ENCODE assay signal across 12 mouse cellular contexts in genomic region chr2:145849170-145849905, GRCm38 (mm10). TPM values are rescaled to one million over a fixed set of nuclear protein-coding genes. Genes with fewer than 3 reads are reported as not detected.
DNase-seq lines count a peak whose midpoint lies in the region; ATAC-seq lines count a peak whose summit lies in the region.
"Had no signal": no experiment of that assay in that cellular context is flagged by ENCODE, and none has a peak within 500 bp of the region (broad histone marks: within the 10 kb centered on the region; RNA-seq: fewer than 3 reads in every experiment).

No protein-coding gene starts in this region.

- H3K4me1 ChIP-seq in forebrain, embryonic 10.5 days: peaks cover 23% of the 10 kb centered on the region
- H3K4me1 ChIP-seq in forebrain, embryonic 14.5 days (ENCODE audit: control insufficient read depth, insufficient read depth, low read length): no peaks in the 10 kb centered on the region
- H3K4me1 ChIP-seq in hindbrain, embryonic 13.5 days (replicated peaks): no peaks in the 10 kb centered on the region
- H3K4me1 ChIP-seq in hindbrain, embryonic 14.5 days (replicated peaks; ENCODE audit: control insufficient read depth, insufficient read depth, low read length): no peaks in the 10 kb centered on the region

- H3K9me3 ChIP-seq in forebrain, embryonic 10.5 days: no peaks in the 10 kb centered on the region
- H3K9me3 ChIP-seq in forebrain, embryonic 14.5 days (replicated peaks; ENCODE audit: control insufficient read depth, low read length): no peaks in the 10 kb centered on the region
- no peaks in the 10 kb centered on the region for H3K9me3 ChIP-seq in hindbrain, embryonic 13.5 days
- no peaks in the 10 kb centered on the region for H3K9me3 ChIP-seq in hindbrain, embryonic 14.5 days (ENCODE audit: control insufficient read depth, low read length)

- no peak for DNase-seq in forebrain, embryonic 10.5 days (ENCODE audit: extremely low spot score, low spot score)
- no peak for DNase-seq in forebrain, embryonic 14.5 days (ENCODE audit: low spot score)
- DNase-seq in hindbrain, embryonic 14.5 days (ENCODE audit: low spot score): no peak
- DNase-seq in right cerebral cortex, adult 18-20 months: peak; percentile 31
- DNase-seq in right cerebral cortex, postnatal 14 days: no peak
- DNase-seq in spleen, adult 12 weeks (ENCODE audit: low spot score): no peak
- DNase-seq in cerebellum, postnatal 25 days: no peak
- DNase-seq: cerebellum, postnatal 10 days; lung, postnatal 36 days; thymus, postnatal 36 days had no signal

- 84% methylated on average over 10 of the region's 10 CpGs for WGBS in forebrain, embryonic 10.5 days
- WGBS in forebrain, embryonic 14.5 days: 83% methylated on average over 10 of the region's 10 CpGs
- 85% methylated on average over 10 of the region's 10 CpGs for WGBS in hindbrain, embryonic 13.5 days
- WGBS in hindbrain, embryonic 14.5 days: 81% methylated on average over 10 of the region's 10 CpGs

- no peak for ATAC-seq in forebrain, embryonic 14.5 days
- no peak for ATAC-seq in hindbrain, embryonic 13.5 days (ENCODE audit: low FRiP score)
- ATAC-seq in hindbrain, embryonic 14.5 days (ENCODE audit: low FRiP score): no peak

- no peak overlapping the region for H3K9ac ChIP-seq in forebrain, embryonic 14.5 days (ENCODE audit: low read length)
- no peak overlapping the region for H3K9ac ChIP-seq in hindbrain, embryonic 13.5 days
- no peak overlapping the region for H3K9ac ChIP-seq in hindbrain, embryonic 14.5 days

- H3K27me3 ChIP-seq in forebrain, embryonic 10.5 days (ENCODE audit: poor library complexity, severe bottlenecking): no peaks in the 10 kb centered on the region
- H3K27me3 ChIP-seq in forebrain, embryonic 14.5 days (replicated peaks; ENCODE audit: control insufficient read depth, insufficient read depth, low read length): no peaks in the 10 kb centered on the region
- no peaks in the 10 kb centered on the region for H3K27me3 ChIP-seq in hindbrain, embryonic 13.5 days
- H3K27me3 ChIP-seq in hindbrain, embryonic 14.5 days (ENCODE audit: control insufficient read depth, insufficient read depth, low read length): no peaks in the 10 kb centered on the region

- peak overlapping the region; percentile 48 for H3K27ac ChIP-seq in forebrain, embryonic 10.5 days
- no peak overlapping the region for H3K27ac ChIP-seq in forebrain, embryonic 14.5 days (ENCODE audit: low read depth, low read length)
- H3K27ac ChIP-seq in hindbrain, embryonic 13.5 days: peak overlapping the region; percentile 4; the same call in 1 of the 2 replicates
- H3K27ac ChIP-seq in hindbrain, embryonic 14.5 days: no peak overlapping the region

- no peaks in the 10 kb centered on the region for H3K36me3 ChIP-seq in forebrain, embryonic 10.5 days (replicated peaks)
- H3K36me3 ChIP-seq in forebrain, embryonic 14.5 days (ENCODE audit: control insufficient read depth, insufficient read depth, low read length): no peaks in the 10 kb centered on the region
- H3K36me3 ChIP-seq in hindbrain, embryonic 13.5 days: peaks cover 21% of the 10 kb centered on the region
- H3K36me3 ChIP-seq in hindbrain, embryonic 14.5 days (replicated peaks; ENCODE audit: control insufficient read depth, insufficient read depth): peaks cover 10% of the 10 kb centered on the region; the same call in 1 of the 2 replicates

- H3K4me2 ChIP-seq in forebrain, embryonic 14.5 days (ENCODE audit: low read length): no peak overlapping the region
- no peak overlapping the region for H3K4me2 ChIP-seq in hindbrain, embryonic 13.5 days
- no peak overlapping the region for H3K4me2 ChIP-seq in hindbrain, embryonic 14.5 days (replicated peaks)

- no peak overlapping the region for H3K4me3 ChIP-seq in forebrain, embryonic 10.5 days
- no peak overlapping the region for H3K4me3 ChIP-seq in forebrain, embryonic 14.5 days (ENCODE audit: low read depth, low read length)
- no peak overlapping the region for H3K4me3 ChIP-seq in hindbrain, embryonic 13.5 days
- H3K4me3 ChIP-seq in hindbrain, embryonic 14.5 days (replicated peaks; ENCODE audit: low read length): no peak overlapping the region
- H3K4me3 ChIP-seq: erythroblast, embryonic 14.5 days had no signal

RNA-seq across cellular contexts. Expression of gene Naa20, which starts 52.6 kb away (rescaled TPM):
- polyA plus RNA-seq in forebrain, embryonic 10.5 days (2016; fragmentation: Nextera tagmentation; extraction: Ambion mirVana): 155 and 167 TPM in 2 replicates
- 147 and 161 TPM in 2 replicates for polyA plus RNA-seq in forebrain, embryonic 14.5 days (2014; fragmentation: Nextera tagmentation; extraction: Ambion mirVana)
- polyA plus RNA-seq in hindbrain, embryonic 13.5 days (2015; fragmentation: Nextera tagmentation; extraction: Ambion mirVana): 118 and 121 TPM in 2 replicates
- polyA plus RNA-seq in hindbrain, embryonic 14.5 days (2014; fragmentation: Nextera tagmentation; extraction: Ambion mirVana): 138 and 139 TPM in 2 replicates

Comparison
In these comparisons a context has a peak if more than half of its experiments do, and no peak if none do; other contexts are left out.
1. H3K27ac ChIP-seq: peak in forebrain, embryonic 10.5 days (single experiment) and hindbrain, embryonic 13.5 days (single experiment); none in forebrain, embryonic 14.5 days (single experiment) and hindbrain, embryonic 14.5 days (single experiment).